26 mouse cellular contexts compared by ENCODE assay signal in genomic region chr17:56106981-56107380, GRCm38 (mm10). TPM values are rescaled to one million over a fixed set of nuclear protein-coding genes. Genes with fewer than 3 reads are reported as not detected.
DNase-seq lines count a peak whose midpoint lies in the region.
"Had no signal": no experiment of that assay in that cellular context is flagged by ENCODE, and none has a peak within 500 bp of the region (broad histone marks: within the 10 kb centered on the region; RNA-seq: fewer than 3 reads in every experiment).

No protein-coding gene starts in this region.

- 59% methylated on average over 4 of the region's 4 CpGs for WGBS in heart, embryonic 10.5 days

- H3K27ac ChIP-seq in heart, embryonic 10.5 days, result no peak overlapping the region
- peak overlapping the region; percentile 98 for H3K27ac ChIP-seq in brown adipose tissue, adult 24 weeks (replicated peaks; ENCODE audit: low read depth, low read length)
- H3K27ac ChIP-seq: embryonic facial prominence, embryonic 10.5 days; embryonic facial prominence, embryonic 13.5 days; forebrain, embryonic 12.5 days; hindbrain, embryonic 14.5 days; hindbrain, postnatal 0 days had no signal

- H3K27me3 ChIP-seq in heart, embryonic 10.5 days (ENCODE audit: insufficient read depth, poor library complexity, severe bottlenecking), result no peaks in the 10 kb centered on the region
- H3K27me3 ChIP-seq: embryonic facial prominence, embryonic 13.5 days; forebrain, embryonic 12.5 days had no signal

- H3K4me3 ChIP-seq in heart, embryonic 10.5 days, result no peak overlapping the region
- no peak overlapping the region for H3K4me3 ChIP-seq in brown adipose tissue, adult 24 weeks (ENCODE audit: insufficient read depth, low read depth, low read length)
- H3K4me3 ChIP-seq: embryonic facial prominence, embryonic 10.5 days; embryonic facial prominence, embryonic 13.5 days; erythroblast, embryonic 14.5 days; forebrain, embryonic 12.5 days had no signal

- DNase-seq in adrenal gland, adult (ENCODE audit: inconsistent age in 2 of 2, low spot score in 1 of 2), result peak; percentile 20 to 36
- no peak for DNase-seq in adrenal gland, postnatal 25 days
- peak; percentile 23 for DNase-seq in adrenal gland, postnatal 14 days
- no peak for DNase-seq in adrenal gland, adult 8-10 months
- peak; percentile 6 for DNase-seq in heart, postnatal 4 days
- DNase-seq in heart, embryonic 10.5 days (ENCODE audit: low spot score), result no peak
- DNase-seq: cerebellum, adult 11-12 months; cerebellum, adult 8-10 months; cerebellum, postnatal 10 days; cerebellum, postnatal 36 days; embryo, embryonic 11 days; gastrocnemius, postnatal 25 days; kidney, adult 18-20 months had no signal

- no peaks in the 10 kb centered on the region for H3K9me3 ChIP-seq in heart, embryonic 10.5 days
- H3K9me3 ChIP-seq: embryonic facial prominence, embryonic 10.5 days; embryonic facial prominence, embryonic 13.5 days; forebrain, embryonic 12.5 days had no signal

- peaks cover 7% of the 10 kb centered on the region for H3K4me1 ChIP-seq in heart, embryonic 10.5 days
- no peaks in the 10 kb centered on the region for H3K4me1 ChIP-seq in brown adipose tissue, adult 24 weeks (ENCODE audit: control insufficient read depth, insufficient read depth, insufficient read length, low read length)
- H3K4me1 ChIP-seq: embryonic facial prominence, embryonic 10.5 days; embryonic facial prominence, embryonic 13.5 days; forebrain, embryonic 12.5 days had no signal

- H3K36me3 ChIP-seq in heart, embryonic 10.5 days, result peaks cover 22% of the 10 kb centered on the region

RNA-seq across cellular contexts. Expression of gene Plin4, which starts 2.6 kb away (rescaled TPM):
- 71.4 and 76.3 TPM in 2 replicates for total RNA-seq in adrenal gland, postnatal 25 days (2021)
- total RNA-seq in adrenal gland, postnatal 14 days (2021), result 76.6 and 87.5 TPM in 2 replicates
- total RNA-seq in adrenal gland, adult 8-10 months (2022), result 100 to 1,000 TPM in 1 of 4 experiments, 10 to 100 TPM in 3; 45.4 to 191 (median 87.0) TPM
- 10 to 100 TPM; 71.5 to 79.8 TPM for total RNA-seq in heart, postnatal 4 days (2021)
- polyA plus RNA-seq in heart, embryonic 10.5 days (2016; fragmentation: Nextera tagmentation; extraction: Ambion mirVana), result 0.05 and 0.08 TPM in 2 replicates
- polyA plus RNA-seq in brown adipose tissue, adult 24 weeks (2012; ENCODE audit: insufficient read depth, insufficient read length, missing spikeins), result 195 and 205 TPM in 2 replicates
- polyA plus RNA-seq: erythroblast, embryonic 14.5 days had no signal

RNA-seq across cellular contexts. Expression of gene Plin5, which starts 10.4 kb away (rescaled TPM):
- total RNA-seq in adrenal gland, postnatal 25 days (2021), result 55.3 and 57.4 TPM in 2 replicates
- total RNA-seq in adrenal gland, postnatal 14 days (2021), result 91.4 and 109 TPM in 2 replicates
- total RNA-seq in adrenal gland, adult 8-10 months (2022), result 10 to 100 TPM; 20.4 to 32.6 (median 26.9) TPM
- total RNA-seq in heart, postnatal 4 days (2021), result 10 to 100 TPM; 61.6 to 67.6 TPM
- polyA plus RNA-seq in heart, embryonic 10.5 days (2016; fragmentation: Nextera tagmentation; extraction: Ambion mirVana), result 0.18 and 0.46 TPM in 2 replicates
- 138 and 171 TPM in 2 replicates for polyA plus RNA-seq in brown adipose tissue, adult 24 weeks (2012; ENCODE audit: insufficient read depth, insufficient read length, missing spikeins)
- polyA plus RNA-seq: activated CD4-positive, CD25-positive, alpha-beta regulatory T cell, adult 4 months; erythroblast, embryonic 14.5 days; forebrain, embryonic 12.5 days had no signal

RNA-seq across cellular contexts. Expression of gene Lrg1, which starts 14.8 kb away (rescaled TPM):
- total RNA-seq in adrenal gland, postnatal 25 days (2021), result 15.1 TPM in 2 replicates
- 58.3 and 63.2 TPM in 2 replicates for total RNA-seq in adrenal gland, postnatal 14 days (2021)
- 10 to 100 TPM; 14.5 to 34.6 (median 16.4) TPM for total RNA-seq in adrenal gland, adult 8-10 months (2022)
- 1 to 10 TPM; 5.2 TPM for total RNA-seq in heart, postnatal 4 days (2021)
- not detected in 2 replicates for polyA plus RNA-seq in heart, embryonic 10.5 days (2016; fragmentation: Nextera tagmentation; extraction: Ambion mirVana)
- 61.5 and 101 TPM in 2 replicates for polyA plus RNA-seq in brown adipose tissue, adult 24 weeks (2012; ENCODE audit: insufficient read depth, insufficient read length, missing spikeins)
- total RNA-seq: ES-E14 had no signal
- polyA plus RNA-seq: forebrain, embryonic 16.5 days; heart, embryonic 11.5 days; hindbrain, embryonic 11.5 days; inflammation-experienced regulatory T-cells, adult 6 months had no signal

RNA-seq across cellular contexts. Expression of gene Hdgfl2, which starts 27.5 kb away (rescaled TPM):
- total RNA-seq in adrenal gland, postnatal 25 days (2021), result 72.5 and 83.1 TPM in 2 replicates
- total RNA-seq in adrenal gland, postnatal 14 days (2021), result 52.5 and 60.1 TPM in 2 replicates
- total RNA-seq in adrenal gland, adult 8-10 months (2022), result 100 to 1,000 TPM in 1 of 4 experiments, 10 to 100 TPM in 3; 55.6 to 123 (median 80.3) TPM
- 10 to 100 TPM; 52.8 to 55.9 TPM for total RNA-seq in heart, postnatal 4 days (2021)
- 121 and 139 TPM in 2 replicates for polyA plus RNA-seq in heart, embryonic 10.5 days (2016; fragmentation: Nextera tagmentation; extraction: Ambion mirVana)
- 17.6 and 19.3 TPM in 2 replicates for polyA plus RNA-seq in brown adipose tissue, adult 24 weeks (2012; ENCODE audit: insufficient read depth, insufficient read length, missing spikeins)

RNA-seq across cellular contexts. Expression of gene Ubxn6, which starts 32.2 kb away (rescaled TPM):
- total RNA-seq in adrenal gland, postnatal 25 days (2021), result 81.2 and 96.8 TPM in 2 replicates
- total RNA-seq in adrenal gland, postnatal 14 days (2021), result 65.6 and 79.5 TPM in 2 replicates
- total RNA-seq in adrenal gland, adult 8-10 months (2022), result 10 to 100 TPM; 67.6 to 93.5 (median 82.6) TPM
- total RNA-seq in heart, postnatal 4 days (2021), result 10 to 100 TPM; 50.8 to 57.5 TPM
- 33.1 and 34.3 TPM in 2 replicates for polyA plus RNA-seq in heart, embryonic 10.5 days (2016; fragmentation: Nextera tagmentation; extraction: Ambion mirVana)
- polyA plus RNA-seq in brown adipose tissue, adult 24 weeks (2012; ENCODE audit: insufficient read depth, insufficient read length, missing spikeins), result 41.1 and 69.6 TPM in 2 replicates

Comparison
In these comparisons a context has a peak if more than half of its experiments do, and no peak if none do; other contexts are left out.
1. DNase-seq: peak in adrenal gland, adult (2 of 2), adrenal gland, postnatal 14 days (single experiment) and heart, postnatal 4 days (single experiment); none in adrenal gland, postnatal 25 days (single experiment), adrenal gland, adult 8-10 months (single experiment) and heart, embryonic 10.5 days (single experiment).